Mouse (Mus musculus): ENCODE results near the gene Nipsnap2. TPM values are rescaled to one million over a fixed set of nuclear protein-coding genes. Genes with fewer than 3 reads are reported as not detected.
"Not testable (repeated sequence)": the region's sequence is repeated elsewhere in the genome, so short reads cannot be mapped to it uniquely, and the experiment has no call there.

Gene Nipsnap2
- polyA plus RNA-seq, 1 experiment = 1.9 TPM

DNA sequence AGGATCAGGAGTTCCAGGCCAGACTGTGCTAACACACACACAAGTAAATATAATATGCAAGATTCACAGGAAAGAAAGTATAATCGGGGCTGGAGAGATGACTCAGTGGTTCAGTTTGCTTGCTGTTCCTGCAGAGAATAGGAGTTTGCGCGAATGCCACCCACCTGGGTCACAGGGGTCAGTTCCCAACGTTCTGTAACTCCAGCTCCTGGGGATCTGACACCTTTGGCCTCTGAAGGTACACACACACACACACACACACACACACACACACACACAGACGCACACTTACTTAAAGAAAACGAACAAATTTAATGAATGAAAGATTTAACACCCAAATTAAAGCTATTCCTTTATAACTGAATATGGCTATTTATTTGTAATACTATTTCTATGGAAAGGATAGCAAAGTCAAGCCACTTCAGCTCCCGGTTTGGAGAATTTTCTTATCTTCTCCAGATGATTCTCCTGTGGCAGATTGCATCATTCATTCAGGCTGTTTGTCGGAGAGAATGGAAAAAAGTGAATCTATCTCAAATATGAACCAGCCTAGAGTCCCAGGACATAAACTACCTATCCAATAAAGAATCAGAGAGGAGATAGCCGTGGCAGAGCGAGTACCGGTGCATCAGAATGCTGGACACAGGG, 53.6 kb downstream of the Nipsnap2 start:
- no peaks in the 10 kb centered on the region for H3K9me3 ChIP-seq (ENCODE audit: control insufficient read depth, low read length)
- TF ChIP-seq GATA1 (IDR thresholded peaks at IDR 0.05; ENCODE audit: low read length) = no peak
- TF ChIP-seq TAL1 (IDR thresholded peaks at IDR 0.05; ENCODE audit: low read length) = no peak
- H3K27me3 ChIP-seq (ENCODE audit: control insufficient read depth) = no peaks in the 10 kb centered on the region
- peak overlapping the region; percentile 64 for H3K4me3 ChIP-seq (replicated peaks)
- H3K36me3 ChIP-seq (ENCODE audit: control insufficient read depth) = peaks cover 21% of the 10 kb centered on the region
- H3K4me1 ChIP-seq (ENCODE audit: control insufficient read depth) = peaks cover 30% of the 10 kb centered on the region

DNA sequence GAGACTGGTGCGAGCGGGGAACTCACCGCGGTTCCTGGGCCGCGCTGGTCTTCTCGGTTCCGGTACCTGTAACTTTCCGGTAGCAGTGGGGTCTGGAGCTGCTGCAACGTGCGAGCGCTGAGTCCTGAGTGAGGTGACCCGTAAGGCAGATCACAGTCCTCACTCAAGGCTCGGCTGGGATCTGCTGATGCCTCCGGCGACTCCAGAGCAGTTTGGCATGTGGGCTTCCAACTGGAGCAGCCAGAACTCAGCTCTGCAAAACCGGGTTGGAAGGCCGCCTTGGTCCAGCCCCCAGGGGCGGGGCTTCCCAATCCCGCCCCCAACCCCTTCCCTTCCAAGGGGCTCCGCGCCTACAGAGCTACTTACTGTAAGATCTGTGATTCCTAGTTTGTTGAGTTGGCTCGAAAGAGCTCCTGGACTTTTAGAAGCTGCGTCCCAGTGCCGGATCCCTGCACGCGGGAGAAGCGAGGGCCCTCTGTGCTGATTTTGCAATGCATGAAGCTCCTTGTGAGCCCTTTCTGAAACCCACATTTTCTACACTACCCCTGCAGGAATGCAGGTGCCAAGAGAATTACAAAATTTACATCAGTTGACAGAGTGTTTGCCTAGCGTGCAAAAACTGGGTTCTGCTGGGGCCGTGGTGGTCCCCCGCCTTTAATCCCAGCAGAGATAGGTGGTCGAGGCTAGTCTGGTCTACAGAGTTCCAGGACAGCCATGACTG, 54.3 kb downstream of the Nipsnap2 start:
- H3K4me3 ChIP-seq (replicated peaks) = peak overlapping the region; percentile 64
- TF ChIP-seq GATA1 (IDR thresholded peaks at IDR 0.05; ENCODE audit: low read length) = no peak
- TF ChIP-seq TAL1 (IDR thresholded peaks at IDR 0.05; ENCODE audit: low read length) = no peak
- H3K27me3 ChIP-seq (ENCODE audit: control insufficient read depth) = no peaks in the 10 kb centered on the region
- H3K4me1 ChIP-seq (ENCODE audit: control insufficient read depth) = peaks cover 30% of the 10 kb centered on the region
- H3K36me3 ChIP-seq (ENCODE audit: control insufficient read depth) = peaks cover 21% of the 10 kb centered on the region
- no peaks in the 10 kb centered on the region for H3K9me3 ChIP-seq (ENCODE audit: control insufficient read depth, low read length)

DNA sequence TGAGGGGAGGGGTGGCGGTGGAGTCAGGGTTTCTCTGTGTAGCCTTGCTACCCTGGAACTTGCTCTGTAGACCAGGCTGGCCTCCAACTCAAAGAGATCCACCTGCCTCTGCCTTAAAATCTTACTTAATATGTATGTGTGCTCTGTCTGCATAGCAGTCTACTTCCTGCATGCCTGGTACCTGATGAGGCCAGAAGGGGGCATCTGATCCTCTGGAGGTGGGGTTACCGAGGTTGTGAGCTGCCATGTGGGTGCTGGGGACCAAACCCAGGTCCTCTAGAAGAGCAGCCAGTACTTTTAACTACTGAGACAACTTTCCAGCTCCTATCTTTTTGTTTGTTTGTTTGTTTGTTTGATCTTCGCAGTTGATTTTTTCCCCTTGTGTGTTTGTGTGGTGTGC, 55.3 kb downstream of the Nipsnap2 start:
- Histone ChIP-seq H3K9me3 (ENCODE audit: control insufficient read depth, low read length) (no peaks in the 10 kb centered on the region), H3K4me3 (replicated peaks) (no peak overlapping the region), H3K36me3 (ENCODE audit: control insufficient read depth) (peaks cover 17% of the 10 kb centered on the region), H3K4me1 (ENCODE audit: control insufficient read depth) (peaks cover 27% of the 10 kb centered on the region), H3K27me3 (ENCODE audit: control insufficient read depth) (no peaks in the 10 kb centered on the region)
- no peak for TF ChIP-seq TAL1 (IDR thresholded peaks at IDR 0.05; ENCODE audit: low read length)
- no peak for TF ChIP-seq GATA1 (IDR thresholded peaks at IDR 0.05; ENCODE audit: low read length)

DNA sequence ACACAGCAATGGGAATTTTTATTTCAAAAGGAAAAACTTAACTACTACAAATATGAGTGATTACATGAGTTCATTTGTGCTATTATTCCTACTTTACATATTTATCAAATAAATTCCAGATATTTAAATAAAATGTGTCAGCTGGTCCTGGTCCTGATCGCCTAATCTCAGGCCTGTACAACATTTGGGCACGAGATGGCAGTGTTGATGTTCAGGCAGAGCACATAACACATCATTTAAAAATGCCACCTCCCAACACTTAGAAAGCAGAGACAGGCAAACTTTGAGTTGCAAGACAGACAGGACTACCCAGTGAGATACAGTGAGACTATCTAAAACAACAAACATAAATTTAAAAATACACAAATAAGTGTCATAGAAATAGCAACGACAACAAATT, 57.3 kb downstream of the Nipsnap2 start:
- peaks cover 36% of the 10 kb centered on the region for H3K4me1 ChIP-seq (ENCODE audit: control insufficient read depth)
- H3K4me3 ChIP-seq (replicated peaks) = no peak overlapping the region
- H3K27me3 ChIP-seq (ENCODE audit: control insufficient read depth) = no peaks in the 10 kb centered on the region
- H3K9me3 ChIP-seq (ENCODE audit: control insufficient read depth, low read length) = no peaks in the 10 kb centered on the region
- H3K36me3 ChIP-seq (ENCODE audit: control insufficient read depth) = peaks cover 1% of the 10 kb centered on the region
- TF ChIP-seq GATA1 (IDR thresholded peaks at IDR 0.05; ENCODE audit: low read length) (no peak), TAL1 (IDR thresholded peaks at IDR 0.05; ENCODE audit: low read length) (no peak)

DNA sequence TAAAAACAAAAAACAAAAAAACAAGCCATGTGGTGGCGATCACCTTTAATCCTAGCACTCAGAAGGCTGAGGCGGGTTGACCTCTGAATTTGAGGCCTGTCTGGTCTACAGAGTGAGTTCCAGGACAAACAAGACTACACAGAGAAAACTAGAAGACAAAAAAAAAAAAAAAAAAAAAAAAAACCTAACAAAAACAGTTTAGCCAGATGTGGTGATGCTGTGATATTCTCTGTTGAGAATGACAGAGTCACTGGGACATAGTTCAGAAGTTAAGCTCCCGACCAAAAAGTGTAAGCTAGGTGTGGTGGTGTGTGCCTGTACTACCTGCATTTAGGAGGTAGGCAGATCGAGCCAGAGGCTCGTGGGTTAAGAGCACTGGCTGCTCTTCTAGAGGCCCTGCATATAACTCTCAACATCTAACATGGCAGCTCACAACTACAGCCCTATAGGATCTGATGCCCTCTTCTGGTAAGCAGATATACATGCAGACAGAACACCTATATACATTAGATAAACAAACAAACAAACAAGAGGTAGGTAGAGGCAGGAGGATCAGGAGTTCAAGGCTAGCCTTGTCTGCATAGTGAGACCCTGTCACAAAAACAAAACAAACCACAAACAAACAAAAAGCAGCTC, 60.5 kb downstream of the Nipsnap2 start:
- TF ChIP-seq TAL1 (IDR thresholded peaks at IDR 0.05; ENCODE audit: low read length) (no peak), GATA1 (IDR thresholded peaks at IDR 0.05; ENCODE audit: low read length) (no peak)
- Histone ChIP-seq H3K4me1 (ENCODE audit: control insufficient read depth) (peaks cover 35% of the 10 kb centered on the region), H3K9me3 (ENCODE audit: control insufficient read depth, low read length) (no peaks in the 10 kb centered on the region), H3K27me3 (ENCODE audit: control insufficient read depth) (no peaks in the 10 kb centered on the region), H3K4me3 (replicated peaks) (peak overlapping the region; percentile 89), H3K36me3 (ENCODE audit: control insufficient read depth) (peaks cover 20% of the 10 kb centered on the region)

DNA sequence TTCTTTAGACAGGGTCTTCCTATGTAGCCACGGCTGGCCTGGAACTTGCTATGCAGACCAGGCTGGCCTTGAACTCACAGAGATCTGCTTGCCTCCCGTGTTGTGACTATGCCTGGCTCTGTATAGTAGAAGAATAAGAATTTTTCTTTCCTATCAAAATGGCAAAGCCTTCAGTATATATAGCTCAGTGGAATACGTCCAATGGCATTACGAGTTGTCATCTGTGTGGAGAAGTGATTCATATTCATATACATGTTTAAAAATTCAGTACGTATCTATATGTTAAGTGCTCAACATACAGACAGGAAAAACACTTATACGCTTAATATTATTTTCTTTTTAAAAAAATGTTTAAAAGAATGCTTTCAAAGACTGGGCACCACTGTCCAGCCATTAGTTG, 61.3 kb downstream of the Nipsnap2 start:
- peaks cover 26% of the 10 kb centered on the region for H3K36me3 ChIP-seq (ENCODE audit: control insufficient read depth)
- no peak for TF ChIP-seq TAL1 (IDR thresholded peaks at IDR 0.05; ENCODE audit: low read length)
- H3K4me3 ChIP-seq (replicated peaks) = peak overlapping the region; percentile 89
- H3K27me3 ChIP-seq (ENCODE audit: control insufficient read depth) = no peaks in the 10 kb centered on the region
- H3K9me3 ChIP-seq (ENCODE audit: control insufficient read depth, low read length) = no peaks in the 10 kb centered on the region
- peaks cover 37% of the 10 kb centered on the region for H3K4me1 ChIP-seq (ENCODE audit: control insufficient read depth)

DNA sequence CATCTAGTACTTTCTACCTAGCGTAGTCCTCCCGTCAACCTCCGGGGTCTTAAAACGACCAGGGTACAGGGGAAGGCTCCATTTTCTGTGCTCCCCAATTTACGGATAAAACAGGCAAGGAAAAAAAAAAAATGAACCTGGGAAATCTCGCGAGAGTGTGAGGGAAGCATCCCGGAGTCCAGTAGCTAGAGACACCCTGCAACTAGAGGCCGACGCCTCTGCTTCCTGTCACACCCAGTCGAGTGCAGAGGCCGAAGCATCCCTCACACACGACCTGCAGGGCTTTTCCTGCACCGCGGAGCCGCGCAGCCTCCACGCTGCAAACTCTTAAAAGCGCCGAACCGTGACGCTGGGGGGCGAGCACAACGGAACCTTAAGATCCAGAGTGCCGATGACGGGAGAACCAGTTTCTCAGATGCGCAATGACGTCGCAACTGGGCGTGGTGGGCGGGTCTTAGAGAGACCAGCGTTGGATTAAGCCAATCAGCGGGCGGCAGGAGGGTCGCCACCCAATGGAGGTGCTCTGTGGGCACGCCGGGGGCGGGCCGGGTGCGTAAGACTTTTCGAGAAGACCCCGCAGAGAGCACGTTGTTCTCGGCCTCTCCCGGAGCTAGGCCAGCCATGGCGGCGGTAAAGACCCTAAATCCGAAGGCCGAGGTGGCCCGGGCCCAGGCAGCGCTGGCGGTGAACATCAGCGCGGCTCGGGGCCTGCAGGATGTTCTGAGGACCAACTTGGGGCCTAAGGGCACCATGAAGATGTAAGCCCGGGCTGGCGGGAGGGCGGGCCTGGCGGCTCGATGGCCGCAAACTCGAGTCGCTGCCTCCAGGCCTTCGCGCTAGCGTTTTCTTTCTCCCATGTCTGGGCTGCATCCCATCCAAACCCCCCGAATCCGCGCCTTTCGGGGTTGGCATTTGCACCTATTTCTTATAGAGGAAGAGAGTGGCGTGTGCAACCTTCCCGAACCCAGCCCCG, 62.2 kb downstream of the Nipsnap2 start, which contains the start of gene Psph:
Gene Psph (minus strand): TSS at position 632 of the 973 bp plus-strand sequence.
- peaks cover 35% of the 10 kb centered on the region for H3K36me3 ChIP-seq (ENCODE audit: control insufficient read depth)
- H3K4me1 ChIP-seq (ENCODE audit: control insufficient read depth) = peaks cover 39% of the 10 kb centered on the region
- H3K4me3 ChIP-seq (replicated peaks) = peak within 1 kb of the TSS; percentile 89
- TF ChIP-seq TAL1 (IDR thresholded peaks at IDR 0.05; ENCODE audit: low read length) (no peak), GATA1 (IDR thresholded peaks at IDR 0.05; ENCODE audit: low read length) (no peak)
- no peaks in the 10 kb centered on the region for H3K27me3 ChIP-seq (ENCODE audit: control insufficient read depth)
- H3K9me3 ChIP-seq (ENCODE audit: control insufficient read depth, low read length) = no peaks in the 10 kb centered on the region

DNA sequence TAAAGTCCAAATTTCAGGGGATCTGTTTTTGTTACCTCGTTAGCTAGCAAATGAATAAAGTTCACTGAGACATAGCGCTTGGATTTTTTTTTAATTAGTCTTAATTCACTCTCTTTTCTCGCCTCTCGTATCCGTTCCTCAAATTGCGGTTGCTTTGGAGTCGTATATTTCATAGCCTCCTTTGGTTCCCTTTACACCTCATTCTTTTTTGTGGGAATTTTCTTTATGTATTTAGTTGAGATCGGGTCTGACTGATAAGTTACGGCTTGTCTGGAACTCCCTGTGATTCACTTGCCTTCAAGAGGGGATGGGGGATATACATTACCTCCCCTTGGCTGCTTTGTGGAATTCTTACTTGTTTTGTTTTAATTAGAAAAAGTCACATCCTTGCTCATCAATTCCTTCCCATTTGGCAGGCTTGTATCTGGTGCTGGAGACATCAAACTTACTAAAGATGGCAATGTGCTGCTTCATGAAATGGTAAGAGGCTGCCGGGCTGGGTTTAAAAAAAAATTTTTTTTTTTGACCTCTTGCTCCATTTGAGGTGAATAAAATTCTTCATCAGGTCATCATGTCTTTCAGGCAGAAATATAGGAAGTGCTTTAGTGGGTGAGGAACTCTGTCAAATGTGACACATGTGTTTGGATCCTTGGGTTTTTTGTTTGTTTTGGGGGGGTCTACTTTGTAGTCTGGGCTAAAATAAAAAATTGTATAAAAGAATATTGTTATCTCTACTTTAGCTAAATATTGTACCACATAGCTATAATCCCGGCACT, 63.1 kb downstream of the Nipsnap2 start:
- no peaks in the 10 kb centered on the region for H3K9me3 ChIP-seq (ENCODE audit: control insufficient read depth, low read length)
- peaks cover 39% of the 10 kb centered on the region for H3K4me1 ChIP-seq (ENCODE audit: control insufficient read depth)
- TF ChIP-seq GATA1 (IDR thresholded peaks at IDR 0.05; ENCODE audit: low read length) = no peak
- TF ChIP-seq TAL1 (IDR thresholded peaks at IDR 0.05; ENCODE audit: low read length) = no peak
- H3K36me3 ChIP-seq (ENCODE audit: control insufficient read depth) = peaks cover 44% of the 10 kb centered on the region
- H3K27me3 ChIP-seq (ENCODE audit: control insufficient read depth) = no peaks in the 10 kb centered on the region
- peak overlapping the region; percentile 89 for H3K4me3 ChIP-seq (replicated peaks)

DNA sequence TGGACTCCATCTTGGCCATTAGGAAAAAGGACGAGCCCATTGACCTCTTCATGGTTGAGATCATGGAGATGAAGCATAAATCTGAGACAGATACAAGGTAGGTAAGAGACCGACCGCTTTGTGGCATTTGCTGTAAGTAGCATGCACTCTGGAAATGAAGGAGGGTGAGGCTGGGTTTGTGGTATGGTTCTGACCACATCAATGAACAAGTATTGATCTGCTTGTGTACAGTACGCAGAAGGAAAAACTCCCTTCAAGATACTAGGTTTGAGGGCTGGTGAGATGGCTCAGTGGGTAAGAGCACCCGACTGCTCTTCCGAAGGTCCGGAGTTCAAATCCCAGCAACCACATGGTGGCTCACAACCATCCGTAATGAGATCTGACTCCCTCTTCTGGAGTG, 65.7 kb downstream of the Nipsnap2 start:
- Histone ChIP-seq H3K4me1 (ENCODE audit: control insufficient read depth) (peaks cover 36% of the 10 kb centered on the region), H3K36me3 (ENCODE audit: control insufficient read depth) (peaks cover 60% of the 10 kb centered on the region)
- not testable (repeated sequence) for H3K27me3 ChIP-seq (ENCODE audit: control insufficient read depth); H3K4me3 ChIP-seq (replicated peaks); H3K9me3 ChIP-seq (ENCODE audit: control insufficient read depth, low read length)
